Mouse (Mus musculus) neural tube, embryonic 14.5 days (tissue): ENCODE measurements at regions not wholly inside any gene's neighbourhood (a gene's known extent, or its start where the extent isn't known, plus 50 kb on each side); places are given as distances from the start of the nearest gene placed in this dataset.
A peak's percentile ranks its signal among the peaks of the same experiment; 100 is the strongest.

Experiments
- ATAC-seq: fragments of 200-750 bp; cut with Nextera tagmentation; 2 replicates; pipeline ENCODE4 v1.8.0; 2017; ENCODE audit warnings: low read depth, mild to moderate bottlenecking, moderate TSS enrichment, moderate library complexity
- H3K27ac ChIP-seq: fragments of 300-500 bp; sonication (generic); 2 replicates; pipeline ENCODE4 v1.5.1; 2014; ENCODE audit warnings: low read depth, mild to moderate bottlenecking, control low read depth, low read length, moderate library complexity, mixed read lengths
- H3K27me3 ChIP-seq: fragments of 300-500 bp; sonication (generic); 2 replicates; pipeline ENCODE4 v1.6.1; 2014; ENCODE audit warnings: low read length; ENCODE audit not compliant: control insufficient read depth, insufficient read depth
- H3K36me3 ChIP-seq: fragments of 300-500 bp; sonication (generic); 2 replicates; pipeline ENCODE4 v1.6.1; 2014; ENCODE audit warnings: low read length, mixed read lengths; ENCODE audit not compliant: control insufficient read depth, insufficient read depth
- H3K4me1 ChIP-seq: fragments of 300-500 bp; sonication (generic); 2 replicates; pipeline ENCODE4 v1.6.1; 2014; ENCODE audit warnings: low read length; ENCODE audit not compliant: control insufficient read depth, insufficient read depth
- H3K4me2 ChIP-seq: fragments of 300-500 bp; sonication (generic); 2 replicates; pipeline ENCODE4 v1.6.1; 2014; ENCODE audit warnings: mild to moderate bottlenecking, low read depth, low read length, control low read depth
- H3K4me3 ChIP-seq: fragments of 300-500 bp; sonication (generic); 2 replicates; pipeline ENCODE4 v1.5.1; 2014; ENCODE audit warnings: low read depth, low read length, control low read depth, mixed read lengths
- H3K9ac ChIP-seq: fragments of 300-500 bp; sonication (generic); replicated peaks from 2 replicates; pipeline ENCODE4 v1.6.1; 2014; ENCODE audit warnings: low read depth, mild to moderate bottlenecking, control low read depth, low read length, mixed read lengths
- H3K9me3 ChIP-seq: fragments of 300-500 bp; sonication (generic); 2 replicates; pipeline ENCODE4 v1.6.1; 2016; ENCODE audit warnings: low read length; ENCODE audit not compliant: control insufficient read depth
- WGBS: fragments of 180-500 bp; shearing (Covaris S2); extraction: QIAGEN DNeasy Blood & Tissue Kit; methylation state at CpG from one replicate; pipeline ENCODE4 v1.1.7; 2014; 5-methylcytosine and 5-hydroxymethylcytosine counted together

GRCm38 (mm10) chr3:128222344-128222743 lies 326.2 kb upstream of the Fam241a start:
- 25% methylated on average over 12 of the region's 12 CpGs for WGBS
- Histone ChIP-seq H3K4me3 (no peak overlapping the region), H3K4me1 (no peaks in the 10 kb centered on the region), H3K9ac (no peak overlapping the region), H3K27me3 (no peaks in the 10 kb centered on the region), H3K4me2 (no peak overlapping the region), H3K36me3 (no peaks in the 10 kb centered on the region), H3K27ac (no peak overlapping the region), H3K9me3 (no peaks in the 10 kb centered on the region)
- no peak for ATAC-seq

- Histone ChIP-seq H3K36me3 (no peaks in the 10 kb centered on the region), H3K9me3 (no peaks in the 10 kb centered on the region), H3K27ac (no peak overlapping the region), H3K4me2 (no peak overlapping the region), H3K4me1 (no peaks in the 10 kb centered on the region), H3K27me3 (no peaks in the 10 kb centered on the region), H3K9ac (no peak overlapping the region), H3K4me3 (no peak overlapping the region)
- 37% methylated on average over 2 of the region's 2 CpGs for WGBS
- ATAC-seq: no peak
These were observed 325.5 kb upstream of the Fam241a start for GRCm38 (mm10) chr3:128221625-128222024.

DNA sequence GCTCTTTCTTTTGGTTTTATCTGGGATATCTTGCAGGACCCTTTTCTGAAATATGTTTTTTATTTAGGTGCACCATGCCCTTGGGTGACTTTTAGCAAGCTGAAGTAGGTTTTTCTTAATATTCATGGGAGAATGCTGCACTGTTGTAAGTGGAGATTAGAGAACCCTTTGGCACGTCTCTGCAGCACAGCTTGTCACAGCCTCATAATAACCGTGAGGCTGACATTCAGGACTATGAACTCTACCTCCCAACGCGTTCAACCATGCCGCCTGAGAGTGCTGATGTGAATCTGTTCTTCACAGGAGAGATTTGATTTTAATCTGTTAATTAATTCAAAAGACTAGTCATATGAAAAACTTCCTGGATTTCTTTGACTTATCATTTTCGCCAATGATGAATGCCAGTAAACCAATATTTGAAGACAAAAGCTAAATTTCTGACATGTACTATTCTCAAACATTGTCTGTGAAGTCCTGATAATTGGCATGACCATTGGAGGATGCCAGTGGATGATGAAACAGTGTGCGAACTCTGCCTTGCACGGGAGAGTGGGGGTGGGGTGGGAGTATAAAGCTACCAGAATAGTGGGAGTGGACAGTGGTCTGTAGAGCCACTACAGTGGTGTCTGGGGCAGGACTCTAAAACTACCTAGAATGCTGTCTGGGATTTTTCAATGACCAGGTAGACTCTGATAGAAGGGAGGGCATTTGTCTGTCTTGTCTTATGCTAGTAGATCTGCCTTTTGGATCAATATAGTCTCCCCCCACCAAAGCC lies 324.8 kb upstream of the Fam241a start:
- Histone ChIP-seq H3K4me3 (no peak overlapping the region), H3K9ac (no peak overlapping the region), H3K9me3 (no peaks in the 10 kb centered on the region), H3K27ac (no peak overlapping the region), H3K4me1 (no peaks in the 10 kb centered on the region), H3K27me3 (no peaks in the 10 kb centered on the region), H3K4me2 (no peak overlapping the region), H3K36me3 (no peaks in the 10 kb centered on the region)
- 75% methylated on average over 8 of the region's 8 CpGs for WGBS
- ATAC-seq: no peak

- H3K36me3 ChIP-seq: no peaks in the 10 kb centered on the region
- H3K9me3 ChIP-seq: no peaks in the 10 kb centered on the region
- ATAC-seq: no peak
- 87% methylated on average over 5 of the region's 5 CpGs for WGBS
- H3K9ac ChIP-seq: no peak overlapping the region
- no peak overlapping the region for H3K27ac ChIP-seq
- no peaks in the 10 kb centered on the region for H3K4me1 ChIP-seq
- H3K4me3 ChIP-seq: no peak overlapping the region
- H3K27me3 ChIP-seq: no peaks in the 10 kb centered on the region
- H3K4me2 ChIP-seq: no peak overlapping the region
These were observed 321.8 kb upstream of the Fam241a start for GRCm38 (mm10) chr3:128217765-128218415.

DNA sequence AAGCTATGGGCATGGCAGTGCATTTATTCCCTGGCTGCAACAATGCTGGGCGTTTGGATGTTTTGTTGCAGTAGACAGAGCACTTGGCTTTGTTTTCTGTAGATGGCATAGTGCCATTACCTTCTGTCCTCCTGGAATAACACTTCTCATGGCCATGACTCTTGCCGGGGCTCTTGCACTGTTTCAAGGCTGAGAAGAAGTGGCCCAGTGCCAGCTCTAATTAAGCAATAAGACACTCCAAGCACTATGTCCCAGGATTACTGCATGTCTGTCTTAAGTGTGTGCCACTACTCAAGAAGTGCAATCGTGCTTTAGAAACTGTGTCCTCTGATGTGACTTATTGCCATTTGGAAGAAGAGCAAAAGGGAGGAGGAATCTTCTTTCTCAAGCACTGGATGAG lies 316.1 kb upstream of the Fam241a start:
- Histone ChIP-seq H3K9ac (no peak overlapping the region), H3K36me3 (no peaks in the 10 kb centered on the region), H3K27me3 (no peaks in the 10 kb centered on the region), H3K9me3 (no peaks in the 10 kb centered on the region), H3K4me2 (no peak overlapping the region), H3K4me1 (no peaks in the 10 kb centered on the region), H3K4me3 (no peak overlapping the region), H3K27ac (no peak overlapping the region)
- 55% methylated on average over 3 of the region's 3 CpGs for WGBS
- ATAC-seq: peak; percentile 51; the same call in 1 of the 2 replicates

DNA sequence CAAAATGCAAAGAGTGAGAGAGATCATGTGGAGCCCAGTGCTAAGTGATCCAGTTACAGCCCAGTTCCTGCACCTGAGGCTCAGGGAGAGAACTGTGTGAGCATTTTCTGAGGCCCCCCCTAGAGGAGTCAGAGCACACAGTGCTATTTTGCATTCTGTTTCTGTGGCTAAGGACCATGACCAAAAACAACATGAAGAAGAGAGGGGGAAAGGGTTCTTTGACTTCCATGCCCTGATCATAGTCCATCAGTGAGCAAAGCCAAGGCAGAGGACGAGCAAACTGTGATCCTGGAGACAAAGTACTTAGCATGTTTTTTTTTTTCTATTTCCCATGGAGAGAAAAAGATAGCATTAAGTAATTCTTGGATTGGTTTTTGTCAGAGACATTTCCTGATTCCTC lies 314.5 kb upstream of the Fam241a start:
- Histone ChIP-seq H3K27ac (no peak overlapping the region), H3K36me3 (no peaks in the 10 kb centered on the region), H3K9me3 (no peaks in the 10 kb centered on the region), H3K4me3 (no peak overlapping the region), H3K27me3 (no peaks in the 10 kb centered on the region), H3K9ac (no peak overlapping the region), H3K4me1 (no peaks in the 10 kb centered on the region), H3K4me2 (no peak overlapping the region)
- WGBS: 85% methylated on average over 1 of the region's 1 CpGs
- ATAC-seq: no peak

DNA sequence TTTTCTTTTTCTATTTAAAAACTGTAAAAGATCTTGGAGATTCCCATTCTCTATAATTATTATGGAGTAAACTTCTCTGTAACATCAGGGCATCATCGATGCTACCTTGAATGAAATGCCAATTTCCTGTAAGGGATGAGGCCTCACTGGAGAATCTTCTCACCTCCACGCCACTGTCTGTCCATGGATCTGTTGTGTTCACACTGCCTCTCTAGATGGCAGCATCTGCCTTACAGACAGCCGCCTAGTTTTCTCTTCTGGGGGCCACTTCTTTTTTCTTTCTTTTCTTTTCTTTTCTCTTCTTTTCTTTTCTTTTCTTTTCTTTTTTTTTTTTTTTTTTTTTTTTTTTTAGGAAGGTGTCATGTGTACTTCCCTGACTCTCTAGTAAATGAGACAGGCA lies 310.8 kb upstream of the Fam241a start:
- H3K27ac ChIP-seq: no peak overlapping the region
- H3K9me3 ChIP-seq: no peaks in the 10 kb centered on the region
- no peak for ATAC-seq
- no peaks in the 10 kb centered on the region for H3K27me3 ChIP-seq
- no peaks in the 10 kb centered on the region for H3K4me1 ChIP-seq
- H3K4me2 ChIP-seq: no peak overlapping the region
- H3K36me3 ChIP-seq: no peaks in the 10 kb centered on the region
- no peak overlapping the region for H3K4me3 ChIP-seq
- no peak overlapping the region for H3K9ac ChIP-seq
- 51% methylated on average over 3 of the region's 3 CpGs for WGBS

DNA sequence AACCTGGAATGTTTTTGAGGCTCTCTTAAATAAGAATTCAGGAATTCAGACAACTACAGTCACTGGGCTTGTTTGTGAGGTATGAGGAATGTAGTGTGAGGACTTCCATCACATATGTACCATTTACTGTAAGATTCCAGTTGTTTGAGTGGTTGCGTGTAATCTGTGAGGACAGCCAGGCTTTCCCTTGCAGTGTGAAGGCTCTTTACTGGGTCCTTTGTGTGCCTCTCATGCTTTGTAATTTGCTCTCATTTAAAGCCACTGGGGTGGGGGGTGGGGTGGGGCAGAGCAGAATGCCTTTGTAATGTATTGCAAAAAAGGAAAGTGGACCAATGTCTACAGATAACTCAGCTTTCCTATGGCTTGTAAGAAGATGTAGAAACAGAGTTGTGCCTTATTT lies 310.4 kb upstream of the Fam241a start:
- WGBS: 46% methylated on average over 1 of the region's 1 CpGs
- Histone ChIP-seq H3K4me2 (no peak overlapping the region), H3K27me3 (no peaks in the 10 kb centered on the region), H3K4me1 (no peaks in the 10 kb centered on the region), H3K27ac (no peak overlapping the region), H3K9ac (no peak overlapping the region), H3K4me3 (no peak overlapping the region), H3K9me3 (no peaks in the 10 kb centered on the region), H3K36me3 (no peaks in the 10 kb centered on the region)
- no peak for ATAC-seq

GRCm38 (mm10) chr3:128200574-128201235 lies 304.6 kb upstream of the Fam241a start:
- Histone ChIP-seq H3K4me2 (no peak overlapping the region), H3K4me1 (no peaks in the 10 kb centered on the region), H3K36me3 (no peaks in the 10 kb centered on the region), H3K27me3 (no peaks in the 10 kb centered on the region), H3K9ac (no peak overlapping the region), H3K27ac (no peak overlapping the region), H3K4me3 (no peak overlapping the region), H3K9me3 (no peaks in the 10 kb centered on the region)
- ATAC-seq: no peak
- 84% methylated on average over 5 of the region's 5 CpGs for WGBS
